Mouse (Mus musculus): ENCODE data around the gene Vkorc1.

Gene Vkorc1

DNA sequence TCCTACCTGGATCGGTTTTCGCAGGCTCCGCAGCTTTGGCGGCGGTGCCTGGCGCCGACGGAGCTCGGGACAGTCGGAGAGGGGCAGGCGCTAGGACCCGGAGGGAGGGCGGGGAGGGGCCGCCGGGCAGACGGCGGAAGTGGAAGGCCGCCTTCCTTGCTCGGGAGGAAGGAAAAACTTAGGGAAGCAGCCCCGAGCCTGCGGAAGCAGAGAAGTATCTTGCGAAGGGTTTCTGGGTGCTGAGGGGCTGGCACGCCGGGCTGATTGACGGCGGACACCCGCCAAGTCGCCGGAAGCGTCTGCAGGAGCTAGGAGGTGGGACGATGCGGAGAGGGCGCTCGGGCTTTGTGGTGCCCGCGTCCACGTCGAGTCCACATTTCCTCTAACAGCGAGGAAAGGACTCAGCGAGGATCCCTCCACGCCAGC lies 19.4 kb downstream of the Vkorc1 start, which contains the start of gene Zfp646:
TSS of gene Zfp646 (plus strand) at position 181 of the 426 bp plus-strand sequence.
- DNase-seq (ENCODE audit: low spot score) = peak; percentile 71

DNA sequence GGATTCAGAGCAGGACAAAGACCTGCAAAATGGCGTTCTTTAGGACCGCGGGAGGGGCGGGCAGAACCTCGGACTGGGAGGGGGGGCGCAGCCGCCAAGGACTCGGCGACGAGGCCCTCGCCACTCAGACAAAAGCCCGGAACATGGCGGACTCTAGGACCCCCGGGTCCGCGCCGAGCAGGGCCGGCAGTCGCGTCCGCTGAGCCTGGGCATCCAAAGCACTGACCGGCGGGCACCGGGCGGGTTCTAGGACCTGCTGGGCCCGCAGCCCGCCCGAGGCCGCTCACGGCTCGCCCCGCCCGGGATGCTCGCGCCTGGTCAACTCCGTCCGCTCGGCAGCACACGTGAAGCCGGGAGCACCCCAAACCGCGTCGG lies 19.8 kb downstream of the Vkorc1 start:
- peak; percentile 93 for DNase-seq (ENCODE audit: low spot score)

DNA sequence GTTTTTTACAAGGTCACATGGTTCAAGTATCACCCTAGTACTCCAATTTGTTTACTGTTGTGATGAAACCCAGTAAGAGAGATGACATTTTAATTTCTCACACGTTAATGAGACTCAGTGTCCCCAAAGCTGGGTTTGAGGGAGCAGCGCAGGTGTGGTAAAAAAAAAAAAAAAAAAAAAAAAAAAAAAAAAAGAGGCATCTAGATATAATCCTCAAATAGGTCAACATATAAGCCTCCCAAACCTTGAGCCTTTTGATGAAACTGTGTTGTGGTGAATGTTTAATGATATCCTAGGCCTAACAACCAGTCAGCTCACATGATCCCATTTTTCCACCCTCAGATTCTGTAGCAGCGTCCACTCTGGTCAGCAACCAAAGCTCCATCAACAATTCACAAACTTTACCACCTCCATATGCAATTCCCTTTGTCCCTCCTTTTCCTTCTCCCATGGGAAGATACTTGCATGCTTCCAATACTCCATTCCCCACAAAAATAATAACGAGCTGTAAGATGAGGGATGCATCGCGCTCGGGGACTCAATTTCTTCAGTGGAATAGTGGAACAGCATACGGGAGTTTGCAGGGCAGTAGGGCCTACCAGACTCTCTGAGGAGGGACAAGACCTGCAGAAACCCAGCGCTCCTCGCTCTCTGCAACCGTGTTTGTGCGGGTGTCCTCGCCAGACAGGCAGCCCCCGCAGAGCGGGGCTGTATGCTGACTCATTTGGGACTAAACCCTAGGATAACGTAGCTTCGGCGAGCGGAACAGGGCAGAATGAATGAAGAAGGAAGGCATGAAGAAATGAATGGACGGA lies 20.4 kb downstream of the Vkorc1 start:
- DNase-seq (ENCODE audit: low spot score) = no peak

DNA sequence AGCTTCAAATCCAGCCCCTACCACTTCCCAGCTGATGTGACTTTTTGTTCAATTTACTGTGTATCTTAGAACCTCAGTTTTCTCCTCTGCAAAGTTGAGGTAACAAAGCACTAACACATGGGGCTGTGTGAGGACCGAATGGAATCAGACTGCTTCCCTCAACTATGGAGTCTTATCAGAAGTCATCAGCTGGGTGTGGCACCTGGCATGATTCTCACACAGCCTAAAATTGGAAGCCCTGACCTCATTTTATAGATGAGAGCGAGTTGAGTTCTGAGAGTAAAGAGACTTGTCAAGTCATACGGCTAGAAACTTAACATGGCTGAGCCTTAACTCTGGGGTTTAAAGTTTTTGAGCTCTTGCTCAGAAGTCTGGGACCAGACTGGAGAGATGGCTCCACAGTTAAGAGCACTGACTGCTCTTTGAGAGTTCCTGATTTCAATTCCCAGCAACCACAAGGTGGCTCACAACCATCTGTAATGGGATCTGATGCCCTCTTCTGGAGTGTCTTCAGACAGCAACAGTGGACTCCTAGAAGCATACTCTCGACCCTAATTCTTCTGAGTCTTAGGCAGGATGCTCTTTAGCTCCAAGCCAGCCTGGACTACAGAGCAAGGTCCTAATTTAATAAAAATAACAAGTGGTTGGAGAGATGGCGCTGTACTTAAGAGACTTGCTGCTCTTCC lies 25.1 kb downstream of the Vkorc1 start:
- DNase-seq (ENCODE audit: low spot score) = no peak

DNA sequence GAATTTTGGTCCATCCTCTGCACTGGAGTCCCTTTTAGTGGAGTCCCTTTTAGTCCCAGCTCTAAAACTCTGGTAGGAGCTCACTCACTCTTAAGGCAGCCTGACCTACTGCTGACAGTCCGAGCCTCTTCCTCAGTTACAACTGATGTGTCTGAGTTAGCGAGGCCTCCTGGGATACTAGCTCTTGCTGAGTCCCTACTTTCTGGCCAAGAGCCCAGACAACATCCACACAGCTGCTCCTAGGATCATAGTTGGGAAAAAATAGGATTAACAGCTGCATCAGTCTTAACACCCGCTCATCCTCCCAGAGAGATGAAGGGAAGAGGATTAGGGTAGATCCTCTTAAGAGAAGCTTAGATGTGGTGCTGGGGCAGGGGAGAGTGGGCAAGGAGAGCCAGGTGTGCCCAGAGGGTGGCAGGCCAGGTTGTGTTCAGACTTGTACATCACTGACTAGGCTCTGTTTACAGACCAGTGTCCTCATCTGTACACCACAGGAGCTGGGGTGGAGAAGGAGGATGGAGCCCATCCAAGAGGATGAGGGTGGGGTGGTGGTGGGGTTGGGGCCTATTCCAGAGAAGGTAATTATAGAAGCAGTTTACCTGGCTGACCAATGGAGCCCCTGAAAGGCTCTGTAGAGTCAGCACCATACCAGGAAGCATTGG lies 26.1 kb downstream of the Vkorc1 start:
- no peak for DNase-seq (ENCODE audit: low spot score)

DNA sequence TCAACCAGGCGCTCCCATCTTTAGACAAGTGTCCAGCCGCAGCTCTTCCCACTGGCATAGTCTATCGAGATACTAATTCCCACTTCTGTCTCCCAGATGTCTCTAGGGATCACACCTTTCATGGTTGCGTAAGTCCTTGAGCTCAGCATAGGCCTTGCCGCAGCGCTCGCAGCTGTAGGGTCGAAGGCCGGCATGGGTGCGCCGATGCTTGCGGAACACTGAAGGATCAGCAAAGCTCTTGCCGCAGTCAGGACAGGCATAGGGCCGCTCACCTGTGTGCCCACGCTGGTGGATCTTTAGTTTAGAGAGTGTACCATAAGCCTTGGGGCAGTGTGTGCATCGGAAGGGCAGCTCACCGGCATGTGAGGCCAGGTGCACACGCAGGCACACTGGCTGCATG lies 27.8 kb downstream of the Vkorc1 start:
- DNase-seq (ENCODE audit: low spot score) = no peak

DNA sequence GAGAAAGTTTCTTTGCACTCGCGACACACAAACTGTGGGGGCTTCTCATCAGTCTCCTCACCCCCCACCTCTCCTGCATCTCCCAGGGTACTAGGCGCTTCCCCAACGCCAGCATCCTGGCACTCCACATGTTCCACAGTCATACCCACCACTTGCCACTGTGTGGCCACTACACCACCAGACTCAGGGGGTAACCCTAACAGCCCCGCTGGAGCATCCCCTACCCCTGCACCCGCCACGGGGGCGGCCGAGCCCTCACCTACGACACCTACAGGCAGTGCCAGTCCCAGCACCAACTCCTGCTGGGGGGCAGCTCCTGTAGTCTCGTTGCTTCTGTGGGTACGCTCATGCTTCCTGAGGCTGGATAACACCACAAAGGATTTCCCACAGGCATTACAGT lies 29.0 kb downstream of the Vkorc1 start:
- DNase-seq (ENCODE audit: low spot score) = no peak

DNA sequence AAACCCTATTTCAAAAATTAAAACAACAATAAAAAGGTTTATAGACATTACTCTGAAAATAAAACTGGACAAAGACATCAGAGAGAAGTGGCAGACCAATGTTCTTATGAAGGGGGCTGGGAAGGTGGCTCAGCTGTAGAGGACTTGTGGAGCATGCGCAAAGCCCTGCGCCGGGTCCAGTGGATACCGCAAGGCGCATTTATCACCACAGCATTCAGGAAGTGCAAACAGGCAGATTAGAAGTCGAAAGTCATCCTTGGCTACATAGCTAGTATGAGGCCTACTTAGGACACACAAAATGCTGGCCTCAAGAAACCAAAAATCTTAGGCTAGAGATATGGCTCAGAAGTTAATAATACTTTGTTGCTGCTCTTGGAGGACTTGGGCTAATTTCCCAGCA lies 37.2 kb downstream of the Vkorc1 start:
- DNase-seq (ENCODE audit: low spot score) = no peak

DNA sequence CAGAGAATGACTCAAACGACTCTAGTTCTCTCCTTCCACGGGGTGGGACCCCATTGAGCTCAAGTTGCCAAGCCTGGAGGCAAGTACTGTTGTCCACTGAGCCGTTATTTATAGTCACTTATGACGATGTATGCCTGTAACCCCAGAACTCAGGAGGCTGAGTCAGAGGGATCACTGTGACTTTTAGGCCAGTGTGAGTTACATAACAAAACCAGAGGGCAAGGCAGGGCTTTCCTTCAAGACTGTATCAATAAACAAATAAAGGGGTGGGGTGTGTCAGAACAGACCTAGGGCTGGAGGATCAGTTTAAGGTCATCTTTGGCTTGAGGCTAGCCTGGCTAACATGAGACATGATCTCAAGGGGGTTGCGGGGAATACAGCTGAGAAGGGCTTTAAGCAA lies 44.5 kb downstream of the Vkorc1 start:
- DNase-seq (ENCODE audit: low spot score) = peak; percentile 31

DNA sequence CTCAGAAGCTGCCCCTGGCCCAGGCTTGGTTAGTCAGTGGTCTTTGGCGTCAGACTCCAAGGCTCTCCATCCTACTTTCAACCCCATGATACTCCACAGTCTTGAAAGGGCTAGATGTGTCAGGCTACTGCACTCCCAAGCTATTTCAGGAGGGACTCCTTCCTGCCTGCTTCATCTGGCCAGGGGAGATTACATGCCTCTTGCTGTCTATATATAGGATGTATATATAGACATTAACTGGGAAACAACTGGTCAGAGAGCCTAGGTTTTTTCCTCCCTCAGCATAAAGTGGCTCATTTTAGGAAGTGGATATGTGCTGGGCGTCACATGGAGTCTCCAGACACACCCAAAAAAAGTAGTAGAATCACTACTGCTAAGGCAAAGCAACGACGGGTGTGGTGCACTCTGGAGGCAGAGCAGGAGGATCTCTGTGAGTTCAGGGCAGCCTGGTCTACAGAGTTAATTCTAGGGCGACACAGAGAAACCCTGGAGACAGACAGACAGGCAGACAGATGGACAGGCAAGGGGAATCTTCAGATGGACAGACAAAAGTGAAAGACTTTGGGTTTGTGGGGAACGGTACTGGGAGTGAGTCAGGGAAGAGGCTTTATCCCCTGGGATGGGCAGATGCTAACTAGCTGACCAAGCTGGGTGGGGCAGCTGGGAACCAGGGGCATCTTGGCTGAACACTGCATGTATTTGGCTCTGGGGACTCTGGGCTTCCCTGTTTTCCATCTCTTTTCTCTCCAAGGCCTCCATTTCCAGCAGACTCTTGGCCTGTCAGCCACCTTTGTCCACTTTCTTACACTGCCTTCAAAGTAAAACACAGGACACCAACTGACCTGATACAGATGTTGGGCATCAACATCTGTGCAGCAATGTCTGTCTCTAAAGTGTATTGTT lies 45.2 kb downstream of the Vkorc1 start:
- DNase-seq (ENCODE audit: low spot score) = no peak
